In genomic region chr11:73049335-73049734, GRCm38 (mm10) we compare ENCODE assay signal across 8 mouse cellular contexts. TPM values are rescaled to one million over a fixed set of nuclear protein-coding genes. Genes with fewer than 3 reads are reported as not detected.
DNase-seq lines count a peak whose midpoint lies in the region; ATAC-seq and TF ChIP-seq lines count a peak whose summit lies in the region.

No protein-coding gene starts in this region.

- no peak for ATAC-seq in embryonic facial prominence, embryonic 14.5 days (ENCODE audit: low read depth)
- ATAC-seq in kidney, embryonic 14.5 days (ENCODE audit: low FRiP score, low TSS enrichment) = no peak

- 3% methylated on average over 4 of the region's 4 CpGs for WGBS in embryonic facial prominence, embryonic 14.5 days
- 2% methylated on average over 4 of the region's 4 CpGs for WGBS in kidney, embryonic 14.5 days
- WGBS in liver, adult 2 months = 6% methylated on average over 4 of the region's 4 CpGs

- TF ChIP-seq CTCF in liver, adult 2 months (IDR thresholded peaks at IDR 0.05; ENCODE audit: low read depth, low read length) = peak; percentile 79

- H3K4me1 ChIP-seq in embryonic facial prominence, embryonic 14.5 days (ENCODE audit: control insufficient read depth, insufficient read depth, low read length) = peaks cover 9% of the 10 kb centered on the region
- H3K4me1 ChIP-seq in kidney, embryonic 14.5 days (ENCODE audit: control insufficient read depth, insufficient read depth, low read length) = peaks cover 12% of the 10 kb centered on the region; the same call in 1 of the 2 replicates
- peaks cover 12% of the 10 kb centered on the region for H3K4me1 ChIP-seq in liver, adult 2 months (ENCODE audit: control insufficient read depth, insufficient read depth, low read length)

- H3K9ac ChIP-seq in embryonic facial prominence, embryonic 14.5 days (ENCODE audit: low read depth, low read length) = peak overlapping the region; percentile 46; the same call in 1 of the 2 replicates
- H3K9ac ChIP-seq in kidney, embryonic 14.5 days (ENCODE audit: low read depth, low read length) = no peak overlapping the region
- no peak overlapping the region for H3K9ac ChIP-seq in liver, adult 2 months (ENCODE audit: low read depth, low read length)

- no peaks in the 10 kb centered on the region for H3K27me3 ChIP-seq in embryonic facial prominence, embryonic 14.5 days (replicated peaks; ENCODE audit: control insufficient read depth, insufficient read depth, low read length)
- no peaks in the 10 kb centered on the region for H3K27me3 ChIP-seq in kidney, embryonic 14.5 days (ENCODE audit: control insufficient read depth, insufficient read depth, low read length)
- no peaks in the 10 kb centered on the region for H3K27me3 ChIP-seq in liver, adult 2 months (ENCODE audit: control insufficient read depth, insufficient read depth, low read length)
- no peaks in the 10 kb centered on the region for H3K27me3 ChIP-seq in myocyte (ENCODE audit: control insufficient read depth, insufficient read depth, insufficient read length)
- no peaks in the 10 kb centered on the region for H3K27me3 ChIP-seq in splenic B cell, adult 2 months (ENCODE audit: control insufficient read depth, insufficient read depth, low read length, poor library complexity, severe bottlenecking)

- peak overlapping the region; percentile 33; the same call in 1 of the 2 replicates for H3K27ac ChIP-seq in embryonic facial prominence, embryonic 14.5 days (replicated peaks; ENCODE audit: low read depth, low read length)
- no peak overlapping the region for H3K27ac ChIP-seq in kidney, embryonic 14.5 days (ENCODE audit: low read depth, low read length)
- no peak overlapping the region for H3K27ac ChIP-seq in liver, adult 2 months (replicated peaks; ENCODE audit: insufficient read depth, low read depth, low read length)

- peak overlapping the region; percentile 84 for H3K4me2 ChIP-seq in embryonic facial prominence, embryonic 14.5 days (ENCODE audit: low read depth, low read length)
- H3K4me2 ChIP-seq in kidney, embryonic 14.5 days (replicated peaks; ENCODE audit: low read depth, low read length) = peak overlapping the region; percentile 62; the same call in 1 of the 2 replicates
- peak overlapping the region; percentile 93 for H3K4me2 ChIP-seq in myocyte (ENCODE audit: low read depth)

- no peak for TF ChIP-seq POLR2A in liver, adult 2 months (IDR thresholded peaks at IDR 0.05; ENCODE audit: extremely low read depth, insufficient read depth, low read length)
- TF ChIP-seq POLR2A in myocyte (IDR thresholded peaks at IDR 0.05; ENCODE audit: insufficient read length, low read depth) = no peak

- peak; percentile 72 to 73 for DNase-seq in B cell, adult 2 months
- DNase-seq in adrenal gland, postnatal 25 days = peak; percentile 78
- DNase-seq in embryonic facial prominence, embryonic 14.5 days (ENCODE audit: low spot score) = peak; percentile 88
- peak; percentile 35 to 70 for DNase-seq in heart, adult 9 months (ENCODE audit: low spot score in 2 of 2)
- peak; percentile 59 for DNase-seq in liver, adult 2 months (ENCODE audit: extremely low read depth, low read depth, low spot score)
- DNase-seq in splenic B cell, adult 2 months (ENCODE audit: low read depth, low spot score) = peak; percentile 77

- peak overlapping the region; percentile 99 for H3K4me3 ChIP-seq in embryonic facial prominence, embryonic 14.5 days (ENCODE audit: low read depth, low read length)
- H3K4me3 ChIP-seq in kidney, embryonic 14.5 days (ENCODE audit: low read length) = peak overlapping the region; percentile 61; the same call in 1 of the 2 replicates
- no peak overlapping the region for H3K4me3 ChIP-seq in liver, adult 2 months (ENCODE audit: insufficient read depth, low read depth, low read length)
- H3K4me3 ChIP-seq in myocyte = peak overlapping the region; percentile 74

- H3K9me3 ChIP-seq in embryonic facial prominence, embryonic 14.5 days (ENCODE audit: control insufficient read depth, low read length) = no peaks in the 10 kb centered on the region
- H3K9me3 ChIP-seq in kidney, embryonic 14.5 days (ENCODE audit: control insufficient read depth, low read length) = no peaks in the 10 kb centered on the region

- H3ac ChIP-seq in myocyte (ENCODE audit: control insufficient read depth, insufficient read length) = no peak overlapping the region

- peaks cover 5% of the 10 kb centered on the region; the same call in 1 of the 2 replicates for H3K79me2 ChIP-seq in liver, adult 2 months (ENCODE audit: control insufficient read depth, insufficient read depth, low read length)
- H3K79me2 ChIP-seq in myocyte (ENCODE audit: control insufficient read depth, insufficient read depth) = peaks cover 32% of the 10 kb centered on the region

- peaks cover 37% of the 10 kb centered on the region for H3K36me3 ChIP-seq in embryonic facial prominence, embryonic 14.5 days (ENCODE audit: control insufficient read depth, insufficient read depth, low read length)
- H3K36me3 ChIP-seq in kidney, embryonic 14.5 days (ENCODE audit: control insufficient read depth, insufficient read depth, low read length) = peaks cover 40% of the 10 kb centered on the region
- H3K36me3 ChIP-seq in liver, adult 2 months (ENCODE audit: control insufficient read depth, insufficient read depth, low read length) = peaks cover 20% of the 10 kb centered on the region
- peaks cover 24% of the 10 kb centered on the region for H3K36me3 ChIP-seq in myocyte (ENCODE audit: control insufficient read depth, insufficient read depth)
- H3K36me3 ChIP-seq in splenic B cell, adult 2 months (ENCODE audit: control insufficient read depth, insufficient read depth, low read length, poor library complexity, severe bottlenecking) = peaks cover 2% of the 10 kb centered on the region; the same call in 1 of the 2 replicates

TF ChIP-seq in myocyte, 11 proteins besides CTCF, POLR2A, EP300 and RAD21:
- TF ChIP-seq MYOG (IDR thresholded peaks at IDR 0.05; ENCODE audit: control insufficient read depth in 1 of 3, insufficient read depth in 1 of 3, insufficient read length in 2 of 3, low read depth in 2 of 3) (no peak), TCF3 (IDR thresholded peaks at IDR 0.05; ENCODE audit: insufficient read length, low read depth) (no peak), TCF12 (IDR thresholded peaks at IDR 0.05; ENCODE audit: insufficient read depth, poor library complexity, severe bottlenecking) (no peak), CEBPB (IDR thresholded peaks at IDR 0.05; ENCODE audit: insufficient read depth, poor library complexity, severe bottlenecking) (no peak), SRF (IDR thresholded peaks at IDR 0.05; ENCODE audit: control insufficient read depth, insufficient read length, low read depth) (no peak), POLR2AphosphoS2 (IDR thresholded peaks at IDR 0.05; ENCODE audit: insufficient read length, low read depth) (no peak), REST (IDR thresholded peaks at IDR 0.05; ENCODE audit: insufficient read depth, insufficient read length) (no peak), MAX (IDR thresholded peaks at IDR 0.05; ENCODE audit: low read depth) (no peak), USF1 (IDR thresholded peaks at IDR 0.05; ENCODE audit: low read depth) (no peak), E2F4 (IDR thresholded peaks at IDR 0.05; ENCODE audit: insufficient read depth) (no peak), MYOD1 (IDR thresholded peaks at IDR 0.05; ENCODE audit: control insufficient read depth in 1 of 3, insufficient read length in 2 of 3, low read depth in 2 of 3) (no peak)

RNA-seq across cellular contexts. Expression of gene Ncbp3, which starts 1.8 kb away (rescaled TPM):
- 10.8 and 15.1 TPM in 2 replicates for total RNA-seq in adrenal gland, postnatal 25 days (2021)
- polyA plus RNA-seq in embryonic facial prominence, embryonic 14.5 days (2014; fragmentation: Nextera tagmentation; extraction: Ambion mirVana) = 9.2 and 9.5 TPM in 2 replicates
- 8.7 and 12.9 TPM in 2 replicates for polyA plus RNA-seq in kidney, embryonic 14.5 days (2014; fragmentation: Nextera tagmentation; extraction: Ambion mirVana)
- total RNA-seq in liver, adult 2 months (2014; rRNA removed) = 3.7 and 3.8 TPM in 2 replicates
- 1.3 TPM in 2 replicates for polyA plus RNA-seq in liver, adult 2 months (2012; rRNA removed)
- polyA plus RNA-seq in myocyte (2012; fragmentation: generic; extraction: Trizol) = 3.5 TPM

RNA-seq across cellular contexts. Expression of gene Camkk1, which starts 30.5 kb away (rescaled TPM):
- 2.6 and 3.1 TPM in 2 replicates for total RNA-seq in adrenal gland, postnatal 25 days (2021)
- 6.0 TPM in 2 replicates for polyA plus RNA-seq in embryonic facial prominence, embryonic 14.5 days (2014; fragmentation: Nextera tagmentation; extraction: Ambion mirVana)
- 2.2 and 2.8 TPM in 2 replicates for polyA plus RNA-seq in kidney, embryonic 14.5 days (2014; fragmentation: Nextera tagmentation; extraction: Ambion mirVana)
- 0.28 and 0.54 TPM in 2 replicates for total RNA-seq in liver, adult 2 months (2014; rRNA removed)
- polyA plus RNA-seq in liver, adult 2 months (2012; rRNA removed) = 0.12 and 0.24 TPM in 2 replicates
- 3.3 TPM for polyA plus RNA-seq in myocyte (2012; fragmentation: generic; extraction: Trizol)

RNA-seq across cellular contexts. Expression of gene Itgae, which starts 41.0 kb away (rescaled TPM):
- 0.30 and 0.33 TPM in 2 replicates for total RNA-seq in adrenal gland, postnatal 25 days (2021)
- 0.20 and 0.21 TPM in 2 replicates for polyA plus RNA-seq in embryonic facial prominence, embryonic 14.5 days (2014; fragmentation: Nextera tagmentation; extraction: Ambion mirVana)
- polyA plus RNA-seq in kidney, embryonic 14.5 days (2014; fragmentation: Nextera tagmentation; extraction: Ambion mirVana) = 0.20 and 0.24 TPM in 2 replicates
- total RNA-seq in liver, adult 2 months (2014; rRNA removed) = 0.18 and 0.27 TPM in 2 replicates
- polyA plus RNA-seq in liver, adult 2 months (2012; rRNA removed) = 0.17 and 0.19 TPM in 2 replicates
- 0.06 TPM for polyA plus RNA-seq in myocyte (2012; fragmentation: generic; extraction: Trizol)

RNA-seq across cellular contexts. Expression of gene P2rx1, which starts 50.4 kb away (rescaled TPM):
- 0.15 TPM in 1 of 2 replicates, not detected in the other for total RNA-seq in adrenal gland, postnatal 25 days (2021)
- polyA plus RNA-seq in embryonic facial prominence, embryonic 14.5 days (2014; fragmentation: Nextera tagmentation; extraction: Ambion mirVana) = 2.3 and 3.0 TPM in 2 replicates
- polyA plus RNA-seq in kidney, embryonic 14.5 days (2014; fragmentation: Nextera tagmentation; extraction: Ambion mirVana) = 0.61 and 0.76 TPM in 2 replicates
- total RNA-seq in liver, adult 2 months (2014; rRNA removed) = 0.28 and 0.34 TPM in 2 replicates
- polyA plus RNA-seq in liver, adult 2 months (2012; rRNA removed) = 0.11 and 0.12 TPM in 2 replicates
- polyA plus RNA-seq in myocyte (2012; fragmentation: generic; extraction: Trizol) = 0.24 TPM
